Mouse (Mus musculus): ENCODE data around the gene Abtb2. TPM values are rescaled to one million over a fixed set of nuclear protein-coding genes. Genes with fewer than 3 reads are reported as not detected.
"Not testable (repeated sequence)": the region's sequence is repeated elsewhere in the genome, so short reads cannot be mapped to it uniquely, and the experiment has no call there.

The Abtb2 gene
- 18.4 and 18.6 TPM in 2 replicates for polyA plus RNA-seq (2014; fragmentation: Nextera tagmentation; extraction: Ambion mirVana)

GRCm38 (mm10) chr2:103565732-103566422, at the start of gene Abtb2:
Gene Abtb2 (plus strand): TSS chr2:103566310.
- peak within 1 kb of the TSS; percentile 92 for H3K9ac ChIP-seq (ENCODE audit: low read length)
- no peaks in the 10 kb centered on the region for H3K9me3 ChIP-seq (ENCODE audit: control insufficient read depth, low read length)
- peak within 1 kb of the TSS; percentile 93 for H3K4me2 ChIP-seq (ENCODE audit: low read length)
- peak within 1 kb of the TSS; percentile 61 to 91 for H3K27ac ChIP-seq (replicated peaks in 1 of 2; ENCODE audit: control insufficient read depth in 1 of 2, insufficient read depth in 1 of 2, low read depth in 2 of 2, low read length in 2 of 2)
- H3K36me3 ChIP-seq (ENCODE audit: control insufficient read depth, insufficient read depth, low read length) = no peaks in the 10 kb centered on the region
- under 1% methylated on average over 34 of the region's 34 CpGs for WGBS
- peak; percentile 93 for ATAC-seq (ENCODE audit: insufficient number of reproducible peaks, insufficient read depth, low FRiP score, low read depth)
- no peaks in the 10 kb centered on the region; the same call in 1 of the 2 replicates for H3K27me3 ChIP-seq (ENCODE audit: control insufficient read depth, insufficient read depth, low read length)
- peaks cover 11 to 34% of the 10 kb centered on the region in 2 experiments for H3K4me1 ChIP-seq (ENCODE audit: control insufficient read depth in 2 of 2, insufficient read depth in 2 of 2, low read length in 2 of 2)
- peak within 1 kb of the TSS; percentile 66 to 81 for H3K4me3 ChIP-seq (ENCODE audit: control insufficient read depth in 1 of 2, insufficient read depth in 1 of 2, low read depth in 1 of 2, low read length in 2 of 2)

- Histone ChIP-seq H3K9me3 (ENCODE audit: control insufficient read depth, low read length) (no peaks in the 10 kb centered on the region), H3K4me3 (ENCODE audit: control insufficient read depth in 1 of 2, insufficient read depth in 1 of 2, low read depth in 1 of 2, low read length in 2 of 2) (no peak overlapping the region), H3K36me3 (ENCODE audit: control insufficient read depth, insufficient read depth, low read length) (no peaks in the 10 kb centered on the region), H3K4me2 (ENCODE audit: low read length) (no peak overlapping the region), H3K4me1 (ENCODE audit: control insufficient read depth in 2 of 2, insufficient read depth in 2 of 2, low read length in 2 of 2) (no peaks in the 10 kb centered on the region), H3K27me3 (ENCODE audit: control insufficient read depth, insufficient read depth, low read length) (no peaks in the 10 kb centered on the region), H3K27ac (replicated peaks in 1 of 2; ENCODE audit: control insufficient read depth in 1 of 2, insufficient read depth in 1 of 2, low read depth in 2 of 2, low read length in 2 of 2) (no peak overlapping the region), H3K9ac (ENCODE audit: low read length) (no peak overlapping the region)
- 71% methylated on average over 1 of the region's 1 CpGs for WGBS
- no peak for ATAC-seq (ENCODE audit: insufficient number of reproducible peaks, insufficient read depth, low FRiP score, low read depth)
These were observed 49.6 kb upstream of the Abtb2 start for GRCm38 (mm10) chr2:103516472-103516871.

GRCm38 (mm10) chr2:103525596-103525995, 40.5 kb upstream of the Abtb2 start:
- Histone ChIP-seq H3K27ac (replicated peaks in 1 of 2; ENCODE audit: control insufficient read depth in 1 of 2, insufficient read depth in 1 of 2, low read depth in 2 of 2, low read length in 2 of 2) (no peak overlapping the region), H3K36me3 (ENCODE audit: control insufficient read depth, insufficient read depth, low read length) (no peaks in the 10 kb centered on the region), H3K4me2 (ENCODE audit: low read length) (no peak overlapping the region), H3K9ac (ENCODE audit: low read length) (no peak overlapping the region), H3K27me3 (ENCODE audit: control insufficient read depth, insufficient read depth, low read length) (no peaks in the 10 kb centered on the region), H3K4me1 (ENCODE audit: control insufficient read depth in 2 of 2, insufficient read depth in 2 of 2, low read length in 2 of 2) (no peaks in the 10 kb centered on the region), H3K9me3 (ENCODE audit: control insufficient read depth, low read length) (no peaks in the 10 kb centered on the region), H3K4me3 (ENCODE audit: control insufficient read depth in 1 of 2, insufficient read depth in 1 of 2, low read depth in 1 of 2, low read length in 2 of 2) (no peak overlapping the region)
- no peak for ATAC-seq (ENCODE audit: insufficient number of reproducible peaks, insufficient read depth, low FRiP score, low read depth)
- WGBS = 72% methylated on average over 1 of the region's 1 CpGs

- Histone ChIP-seq H3K9me3 (ENCODE audit: control insufficient read depth, low read length) (no peaks in the 10 kb centered on the region), H3K27me3 (ENCODE audit: control insufficient read depth, insufficient read depth, low read length) (no peaks in the 10 kb centered on the region), H3K36me3 (ENCODE audit: control insufficient read depth, insufficient read depth, low read length) (no peaks in the 10 kb centered on the region), H3K4me2 (ENCODE audit: low read length) (no peak overlapping the region), H3K9ac (ENCODE audit: low read length) (no peak overlapping the region), H3K4me3 (ENCODE audit: control insufficient read depth in 1 of 2, insufficient read depth in 1 of 2, low read depth in 1 of 2, low read length in 2 of 2) (no peak overlapping the region), H3K27ac (replicated peaks in 1 of 2; ENCODE audit: control insufficient read depth in 1 of 2, insufficient read depth in 1 of 2, low read depth in 2 of 2, low read length in 2 of 2) (no peak overlapping the region), H3K4me1 (ENCODE audit: control insufficient read depth in 2 of 2, insufficient read depth in 2 of 2, low read length in 2 of 2) (no peaks in the 10 kb centered on the region)
- 8% methylated on average over 2 of the region's 2 CpGs for WGBS
- no peak for ATAC-seq (ENCODE audit: insufficient number of reproducible peaks, insufficient read depth, low FRiP score, low read depth)
These were observed 19.0 kb upstream of the Abtb2 start for GRCm38 (mm10) chr2:103547132-103547531.

- H3K27ac ChIP-seq (replicated peaks in 1 of 2; ENCODE audit: control insufficient read depth in 1 of 2, insufficient read depth in 1 of 2, low read depth in 2 of 2, low read length in 2 of 2); H3K4me3 ChIP-seq (ENCODE audit: control insufficient read depth in 1 of 2, insufficient read depth in 1 of 2, low read depth in 1 of 2, low read length in 2 of 2); H3K9ac ChIP-seq (ENCODE audit: low read length); H3K36me3 ChIP-seq (ENCODE audit: control insufficient read depth, insufficient read depth, low read length); H3K4me1 ChIP-seq (ENCODE audit: control insufficient read depth in 2 of 2, insufficient read depth in 2 of 2, low read length in 2 of 2); H3K27me3 ChIP-seq (ENCODE audit: control insufficient read depth, insufficient read depth, low read length); ATAC-seq (ENCODE audit: insufficient number of reproducible peaks, insufficient read depth, low FRiP score, low read depth); H3K4me2 ChIP-seq (ENCODE audit: low read length); H3K9me3 ChIP-seq (ENCODE audit: control insufficient read depth, low read length): not testable (repeated sequence)
- 14% methylated on average over 2 of the region's 2 CpGs for whole genome bisulfite sequencing
These were observed 15.8 kb upstream of the Abtb2 start for GRCm38 (mm10) chr2:103550301-103550700.

GRCm38 (mm10) chr2:103554041-103554440, 12.1 kb upstream of the Abtb2 start:
- no peak for ATAC-seq (ENCODE audit: insufficient number of reproducible peaks, insufficient read depth, low FRiP score, low read depth)
- Histone ChIP-seq H3K4me2 (ENCODE audit: low read length) (no peak overlapping the region), H3K27ac (replicated peaks in 1 of 2; ENCODE audit: control insufficient read depth in 1 of 2, insufficient read depth in 1 of 2, low read depth in 2 of 2, low read length in 2 of 2) (no peak overlapping the region), H3K9ac (ENCODE audit: low read length) (no peak overlapping the region), H3K27me3 (ENCODE audit: control insufficient read depth, insufficient read depth, low read length) (no peaks in the 10 kb centered on the region), H3K4me3 (ENCODE audit: control insufficient read depth in 1 of 2, insufficient read depth in 1 of 2, low read depth in 1 of 2, low read length in 2 of 2) (no peak overlapping the region), H3K4me1 (ENCODE audit: control insufficient read depth in 2 of 2, insufficient read depth in 2 of 2, low read length in 2 of 2) (peaks cover 0 to 3% of the 10 kb centered on the region in 2 experiments; a peak in 1 of 4 replicates), H3K9me3 (ENCODE audit: control insufficient read depth, low read length) (no peaks in the 10 kb centered on the region), H3K36me3 (ENCODE audit: control insufficient read depth, insufficient read depth, low read length) (no peaks in the 10 kb centered on the region)
- 49% methylated on average over 2 of the region's 2 CpGs for WGBS

- 39% methylated on average over 10 of the region's 10 CpGs for WGBS
- Histone ChIP-seq H3K4me3 (ENCODE audit: control insufficient read depth in 1 of 2, insufficient read depth in 1 of 2, low read depth in 1 of 2, low read length in 2 of 2) (no peak overlapping the region), H3K27me3 (ENCODE audit: control insufficient read depth, insufficient read depth, low read length) (no peaks in the 10 kb centered on the region), H3K4me2 (ENCODE audit: low read length) (no peak overlapping the region), H3K36me3 (ENCODE audit: control insufficient read depth, insufficient read depth, low read length) (no peaks in the 10 kb centered on the region), H3K27ac (replicated peaks in 1 of 2; ENCODE audit: control insufficient read depth in 1 of 2, insufficient read depth in 1 of 2, low read depth in 2 of 2, low read length in 2 of 2) (no peak overlapping the region), H3K9ac (ENCODE audit: low read length) (no peak overlapping the region), H3K9me3 (ENCODE audit: control insufficient read depth, low read length) (no peaks in the 10 kb centered on the region), H3K4me1 (ENCODE audit: control insufficient read depth in 2 of 2, insufficient read depth in 2 of 2, low read length in 2 of 2) (peaks cover 0 to 3% of the 10 kb centered on the region in 2 experiments; a peak in 1 of 4 replicates)
- ATAC-seq (ENCODE audit: insufficient number of reproducible peaks, insufficient read depth, low FRiP score, low read depth) = no peak
These were observed 9.8 kb upstream of the Abtb2 start for GRCm38 (mm10) chr2:103556125-103556877.

All from heart, embryonic 14.5 days (tissue).